Mouse (Mus musculus) E14TG2a.4 (cell line): ENCODE measurements around the gene Atf5.

Experiments
- CTCF ChIP-seq: conservative IDR thresholded peaks from 2 replicates; pipeline ENCODE4 v1.5.1; 2014; ENCODE audit warnings: low read length
- NANOG ChIP-seq: IDR thresholded peaks from 2 replicates; pipeline ENCODE4 v1.6.1; 2014; ENCODE audit warnings: borderline replicate concordance, low read length, mixed read lengths
- POU5F1 ChIP-seq: IDR thresholded peaks from 2 replicates; pipeline ENCODE4 v1.6.1; 2014; ENCODE audit warnings: low read length, borderline replicate concordance

- TF ChIP-seq CTCF (no peak), POU5F1 (no peak), NANOG (no peak)
These were observed 1.7 kb upstream of the Atf5 start for GRCm38 (mm10) chr7:44818164-44818563.
